Mouse (Mus musculus): ENCODE data around the gene Spink4.

Gene Spink4

GRCm38 (mm10) chr4:40969781-40970591, 50.1 kb downstream of the Spink4 start:
- no peak for DNase-seq

- DNase-seq = no peak
These were observed 50.7 kb downstream of the Spink4 start for GRCm38 (mm10) chr4:40970592-40970841.

- peak; percentile 96 for DNase-seq
These were observed 51.2 kb downstream of the Spink4 start, which contains the start of gene Nfx1 for GRCm38 (mm10) chr4:40970842-40971701. Gene Nfx1, plus strand, starts transcription at chr4:40970906.

GRCm38 (mm10) chr4:40971744-40972143, 51.9 kb downstream of the Spink4 start:
- DNase-seq = peak; percentile 34

- no peak for DNase-seq
These were observed 54.2 kb downstream of the Spink4 start for GRCm38 (mm10) chr4:40974011-40974410.

GRCm38 (mm10) chr4:40975678-40976077, 55.8 kb downstream of the Spink4 start:
- no peak for DNase-seq

- DNase-seq = no peak
These were observed 56.8 kb downstream of the Spink4 start for GRCm38 (mm10) chr4:40976651-40977050.

GRCm38 (mm10) chr4:40979430-40979829, 59.6 kb downstream of the Spink4 start:
- DNase-seq = no peak
